Mouse (Mus musculus): ENCODE data around the gene Tnfrsf13b. TPM values are rescaled to one million over a fixed set of nuclear protein-coding genes. Genes with fewer than 3 reads are reported as not detected.

Gene Tnfrsf13b
- polyA plus RNA-seq, 1 experiment from 2014 or later: 2.2 TPM

DNA sequence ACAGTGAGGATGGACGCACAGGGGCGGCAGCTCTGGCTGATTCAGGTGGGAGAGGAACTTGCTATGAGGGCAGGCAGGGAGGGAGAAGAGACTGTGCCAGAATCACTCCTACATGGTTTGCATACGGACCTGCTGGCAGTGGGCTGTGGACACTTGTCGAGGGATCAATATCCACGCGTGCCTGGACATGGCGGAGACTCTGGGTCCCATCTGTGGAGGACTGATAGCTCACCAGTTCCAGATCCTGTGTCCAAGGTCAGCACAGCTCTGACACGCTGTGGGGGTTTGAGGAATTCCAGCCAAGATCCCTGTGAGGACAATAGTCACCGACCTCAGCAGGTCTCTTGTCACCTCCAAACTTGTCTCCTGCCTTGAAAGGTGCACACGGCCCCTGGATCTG, 16.4 kb upstream of the Tnfrsf13b start:
- H3K9me3 ChIP-seq (replicated peaks): no peaks in the 10 kb centered on the region
- H3K4me2 ChIP-seq (replicated peaks): no peak overlapping the region
- H3K27me3 ChIP-seq: no peaks in the 10 kb centered on the region
- ATAC-seq (ENCODE audit: insufficient number of reproducible peaks, low FRiP score, low TSS enrichment, low read depth): no peak
- H3K27ac ChIP-seq (replicated peaks): no peak overlapping the region
- 74% methylated on average over 10 of the region's 10 CpGs for WGBS
- H3K4me1 ChIP-seq: no peaks in the 10 kb centered on the region
- H3K9ac ChIP-seq: no peak overlapping the region
- no peaks in the 10 kb centered on the region for H3K36me3 ChIP-seq
- H3K4me3 ChIP-seq (replicated peaks): no peak overlapping the region

DNA sequence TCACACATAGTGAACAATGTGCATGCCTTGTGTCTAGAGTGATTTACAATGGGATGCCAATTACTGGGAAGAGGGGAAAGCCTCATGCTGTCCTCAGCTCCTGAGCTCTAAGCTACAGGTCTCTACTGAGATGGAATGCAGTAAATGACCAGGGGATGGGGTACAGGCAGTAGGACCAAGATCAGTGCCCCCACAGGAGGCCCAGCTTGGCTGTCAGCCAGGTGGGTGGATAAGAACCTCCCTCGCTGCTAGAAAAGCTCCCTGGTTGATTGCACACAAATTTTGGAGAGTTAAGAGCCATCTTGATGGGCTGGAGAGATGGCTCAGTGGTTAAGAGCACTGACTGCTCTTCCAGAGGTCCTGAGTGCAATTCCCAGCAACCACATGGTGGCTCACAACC, 15.6 kb upstream of the Tnfrsf13b start:
- Histone ChIP-seq H3K27me3 (no peaks in the 10 kb centered on the region), H3K9me3 (replicated peaks) (no peaks in the 10 kb centered on the region), H3K27ac (replicated peaks) (no peak overlapping the region), H3K4me2 (replicated peaks) (no peak overlapping the region), H3K36me3 (no peaks in the 10 kb centered on the region), H3K9ac (no peak overlapping the region), H3K4me3 (replicated peaks) (no peak overlapping the region), H3K4me1 (no peaks in the 10 kb centered on the region)
- WGBS: 17% methylated on average over 1 of the region's 1 CpGs
- ATAC-seq (ENCODE audit: insufficient number of reproducible peaks, low FRiP score, low TSS enrichment, low read depth): no peak

DNA sequence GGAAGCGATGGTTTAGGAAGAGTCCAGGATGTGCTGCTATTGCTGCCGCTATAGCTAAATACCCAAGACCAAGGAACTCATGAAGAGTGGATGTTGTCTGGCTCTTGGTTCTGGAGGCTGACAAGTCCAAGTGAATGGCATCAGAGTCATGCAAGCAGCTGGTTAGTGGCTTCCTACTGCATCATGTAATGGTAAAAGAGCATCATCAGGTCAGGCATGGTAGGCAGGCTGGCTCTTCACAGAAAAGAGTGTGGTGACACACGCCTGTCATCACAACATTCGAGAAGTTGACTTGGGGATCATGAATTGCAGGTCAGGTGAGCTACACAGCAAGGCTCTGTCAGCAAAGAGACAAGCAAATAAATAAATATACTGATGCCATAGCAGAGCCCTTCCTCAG, 15.1 kb upstream of the Tnfrsf13b start:
- Histone ChIP-seq H3K9ac (no peak overlapping the region), H3K4me1 (no peaks in the 10 kb centered on the region), H3K9me3 (replicated peaks) (no peaks in the 10 kb centered on the region), H3K27ac (replicated peaks) (no peak overlapping the region), H3K27me3 (no peaks in the 10 kb centered on the region), H3K36me3 (no peaks in the 10 kb centered on the region), H3K4me3 (replicated peaks) (no peak overlapping the region), H3K4me2 (replicated peaks) (no peak overlapping the region)
- WGBS: 93% methylated on average over 4 of the region's 4 CpGs
- ATAC-seq (ENCODE audit: insufficient number of reproducible peaks, low FRiP score, low TSS enrichment, low read depth): no peak

GRCm38 (mm10) chr11:61112323-61112995, 14.1 kb upstream of the Tnfrsf13b start:
- H3K4me3 ChIP-seq (replicated peaks): no peak overlapping the region
- no peaks in the 10 kb centered on the region for H3K9me3 ChIP-seq (replicated peaks)
- 83% methylated on average over 8 of the region's 8 CpGs for WGBS

GRCm38 (mm10) chr11:61116226-61116625, 10.3 kb upstream of the Tnfrsf13b start:
- no peak overlapping the region for H3K4me2 ChIP-seq (replicated peaks)
- no peaks in the 10 kb centered on the region for H3K9me3 ChIP-seq (replicated peaks)
- no peak overlapping the region for H3K4me3 ChIP-seq (replicated peaks)
- ATAC-seq (ENCODE audit: insufficient number of reproducible peaks, low FRiP score, low TSS enrichment, low read depth): no peak
- H3K27me3 ChIP-seq: no peaks in the 10 kb centered on the region
- H3K4me1 ChIP-seq: no peaks in the 10 kb centered on the region
- no peaks in the 10 kb centered on the region for H3K36me3 ChIP-seq
- H3K9ac ChIP-seq: no peak overlapping the region
- 61% methylated on average over 8 of the region's 8 CpGs for WGBS
- H3K27ac ChIP-seq (replicated peaks): no peak overlapping the region

More at GRCm38 (mm10) chr11:61112323-61112995, 14.1 kb upstream of the Tnfrsf13b start:
- Histone ChIP-seq H3K9ac (no peak overlapping the region), H3K27ac (replicated peaks) (no peak overlapping the region), H3K4me1 (no peaks in the 10 kb centered on the region), H3K36me3 (no peaks in the 10 kb centered on the region), H3K27me3 (no peaks in the 10 kb centered on the region), H3K4me2 (replicated peaks) (no peak overlapping the region)
- no peak for ATAC-seq (ENCODE audit: insufficient number of reproducible peaks, low FRiP score, low TSS enrichment, low read depth)

DNA sequence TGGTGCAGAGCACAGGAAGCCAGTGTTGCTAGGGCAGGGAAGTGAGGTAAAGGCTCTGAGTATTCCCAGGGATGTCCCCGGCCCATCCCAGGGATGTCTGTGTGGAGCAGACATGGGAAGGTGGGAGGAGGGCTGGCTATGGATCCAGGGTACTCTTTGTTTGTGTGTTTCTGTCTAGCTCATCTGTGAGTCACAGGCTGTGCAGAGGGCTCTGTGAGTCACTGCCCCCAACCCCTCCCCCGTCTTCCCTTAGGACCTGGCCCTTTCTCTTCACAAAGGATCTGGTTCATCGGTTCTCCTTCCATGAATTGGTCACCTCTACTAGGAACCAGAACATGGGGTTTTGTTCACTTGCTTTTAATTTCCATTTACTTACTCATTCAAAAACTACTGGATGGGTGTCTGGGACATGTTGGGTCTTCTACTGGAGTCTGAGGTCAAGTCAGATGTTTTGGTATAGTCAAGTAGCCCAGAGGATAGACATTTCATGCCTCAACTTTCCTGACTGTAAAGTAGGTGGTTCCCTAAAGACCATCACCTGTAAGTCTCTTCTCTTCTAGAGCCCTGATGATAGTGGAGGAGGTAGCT, 6.5 kb upstream of the Tnfrsf13b start:
- no peak for ATAC-seq (ENCODE audit: insufficient number of reproducible peaks, low FRiP score, low TSS enrichment, low read depth)
- Histone ChIP-seq H3K9me3 (replicated peaks) (no peaks in the 10 kb centered on the region), H3K27ac (replicated peaks) (no peak overlapping the region), H3K4me3 (replicated peaks) (no peak overlapping the region), H3K36me3 (no peaks in the 10 kb centered on the region), H3K4me1 (no peaks in the 10 kb centered on the region), H3K4me2 (replicated peaks) (no peak overlapping the region), H3K9ac (no peak overlapping the region), H3K27me3 (no peaks in the 10 kb centered on the region)
- 91% methylated on average over 3 of the region's 3 CpGs for WGBS

DNA sequence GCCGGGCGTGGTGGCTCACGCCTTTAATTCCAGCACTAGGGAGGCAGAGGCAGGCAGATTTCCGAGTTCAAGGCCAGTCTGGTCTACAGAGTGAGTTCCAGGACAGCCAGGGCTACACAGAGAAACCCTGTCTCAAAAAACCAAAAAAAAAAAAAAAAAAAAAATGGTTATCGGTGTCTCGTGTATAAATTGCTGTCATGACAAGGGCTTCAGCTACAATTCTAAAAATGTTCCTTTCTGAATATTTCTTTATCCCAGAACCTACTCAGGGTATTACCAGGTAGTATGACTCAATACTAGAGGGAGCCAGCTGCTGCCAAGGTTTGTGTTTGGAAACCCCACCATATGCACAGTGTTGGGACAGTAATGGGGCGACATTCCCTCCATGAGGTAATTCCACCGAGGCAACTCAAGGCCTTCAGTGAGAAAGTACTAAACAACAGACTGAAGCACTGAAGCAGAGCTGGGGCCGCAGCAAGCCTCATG, 4.2 kb upstream of the Tnfrsf13b start:
- Histone ChIP-seq H3K9me3 (replicated peaks) (no peaks in the 10 kb centered on the region), H3K9ac (no peak overlapping the region), H3K27me3 (no peaks in the 10 kb centered on the region), H3K27ac (replicated peaks) (no peak overlapping the region), H3K36me3 (no peaks in the 10 kb centered on the region), H3K4me1 (no peaks in the 10 kb centered on the region), H3K4me3 (replicated peaks) (no peak overlapping the region), H3K4me2 (replicated peaks) (no peak overlapping the region)
- ATAC-seq (ENCODE audit: insufficient number of reproducible peaks, low FRiP score, low TSS enrichment, low read depth): no peak
- WGBS: 84% methylated on average over 9 of the region's 9 CpGs

GRCm38 (mm10) chr11:61122769-61123288, 3.7 kb upstream of the Tnfrsf13b start:
- no peak overlapping the region for H3K4me3 ChIP-seq (replicated peaks)
- no peaks in the 10 kb centered on the region for H3K27me3 ChIP-seq
- H3K4me1 ChIP-seq: no peaks in the 10 kb centered on the region
- ATAC-seq (ENCODE audit: insufficient number of reproducible peaks, low FRiP score, low TSS enrichment, low read depth): no peak
- no peak overlapping the region for H3K9ac ChIP-seq
- no peaks in the 10 kb centered on the region for H3K36me3 ChIP-seq
- WGBS: 80% methylated on average over 8 of the region's 8 CpGs
- no peaks in the 10 kb centered on the region for H3K9me3 ChIP-seq (replicated peaks)
- no peak overlapping the region for H3K4me2 ChIP-seq (replicated peaks)
- H3K27ac ChIP-seq (replicated peaks): no peak overlapping the region

- ATAC-seq (ENCODE audit: insufficient number of reproducible peaks, low FRiP score, low TSS enrichment, low read depth): no peak
- H3K27ac ChIP-seq (replicated peaks): no peak overlapping the region
- H3K9me3 ChIP-seq (replicated peaks): no peaks in the 10 kb centered on the region
- no peaks in the 10 kb centered on the region for H3K27me3 ChIP-seq
- H3K4me3 ChIP-seq (replicated peaks): no peak overlapping the region
- no peaks in the 10 kb centered on the region for H3K4me1 ChIP-seq
- no peaks in the 10 kb centered on the region for H3K36me3 ChIP-seq
- no peak overlapping the region for H3K4me2 ChIP-seq (replicated peaks)
- WGBS: 66% methylated on average over 3 of the region's 3 CpGs
- H3K9ac ChIP-seq: no peak overlapping the region
These were observed 2.7 kb upstream of the Tnfrsf13b start for GRCm38 (mm10) chr11:61123886-61124285.

- ATAC-seq (ENCODE audit: insufficient number of reproducible peaks, low FRiP score, low TSS enrichment, low read depth): no peak
- no peaks in the 10 kb centered on the region for H3K36me3 ChIP-seq
- WGBS: 82% methylated on average over 5 of the region's 5 CpGs
These were observed 585 bp upstream of the Tnfrsf13b start for GRCm38 (mm10) chr11:61125970-61126369.

DNA sequence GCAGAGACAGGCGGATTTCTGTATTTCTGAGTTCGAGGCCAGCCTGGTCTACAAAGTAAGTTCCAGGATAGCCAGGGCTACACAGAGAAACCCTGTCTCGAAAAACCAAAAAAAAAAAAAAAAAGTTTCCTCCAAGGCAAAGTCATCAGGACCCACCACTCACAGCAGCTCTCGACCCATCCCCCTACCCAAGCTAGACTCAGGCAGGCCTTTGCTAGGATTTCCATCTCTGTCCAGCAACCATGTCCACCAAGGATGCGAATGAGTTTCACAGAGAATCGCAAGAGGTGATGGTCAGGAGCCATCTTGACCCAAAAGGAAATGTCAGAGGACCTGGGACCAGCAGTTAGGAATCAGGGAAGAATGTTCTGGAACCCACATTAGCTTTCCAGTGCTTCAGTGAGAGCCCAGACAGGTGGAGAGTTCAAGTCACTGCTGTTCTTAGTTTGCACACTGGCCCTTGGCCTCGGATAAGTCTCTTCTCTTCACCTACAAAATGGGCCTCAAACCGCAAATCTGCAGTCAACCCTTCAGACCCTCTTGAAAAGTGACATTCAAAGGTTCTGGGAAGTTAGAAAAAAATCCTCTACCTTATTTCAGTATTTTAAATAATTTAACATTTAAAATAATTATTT, 983 bp downstream of the Tnfrsf13b start:
- no peak overlapping the region for H3K4me2 ChIP-seq (replicated peaks)
- H3K27ac ChIP-seq (replicated peaks): no peak overlapping the region
- H3K9ac ChIP-seq: no peak overlapping the region
- H3K4me3 ChIP-seq (replicated peaks): no peak overlapping the region
- H3K36me3 ChIP-seq: no peaks in the 10 kb centered on the region
- WGBS: 91% methylated on average over 8 of the region's 8 CpGs
- H3K4me1 ChIP-seq: no peaks in the 10 kb centered on the region
- no peak for ATAC-seq (ENCODE audit: insufficient number of reproducible peaks, low FRiP score, low TSS enrichment, low read depth)
- no peaks in the 10 kb centered on the region for H3K27me3 ChIP-seq
- no peaks in the 10 kb centered on the region for H3K9me3 ChIP-seq (replicated peaks)

More at GRCm38 (mm10) chr11:61125970-61126369, 585 bp upstream of the Tnfrsf13b start:
- Histone ChIP-seq H3K27me3 (no peaks in the 10 kb centered on the region), H3K4me2 (replicated peaks) (no peak overlapping the region), H3K9me3 (replicated peaks) (no peaks in the 10 kb centered on the region), H3K27ac (replicated peaks) (no peak overlapping the region), H3K4me3 (replicated peaks) (no peak overlapping the region), H3K9ac (no peak overlapping the region), H3K4me1 (no peaks in the 10 kb centered on the region)
